Mouse (Mus musculus) MEL (cell line): ENCODE results near the gene Nsrp1. TPM values are rescaled to one million over a fixed set of nuclear protein-coding genes. Genes with fewer than 3 reads are reported as not detected.

ENCODE experiments used
- DNase-seq: peaks from one replicate; pipeline ENCODE4 v3.0.0; 2011; ENCODE audit warnings: low read depth, low spot score
- H3K27ac ChIP-seq: 2 replicates; pipeline ENCODE4 v1.5.1; 2012; ENCODE audit warnings: low read depth, mild to moderate bottlenecking, control low read depth, low read length, moderate library complexity; ENCODE audit not compliant: control insufficient read depth
- H3K27me3 ChIP-seq, 2 experiments: fragments of 150-350 bp in 1 of 2; sonication (generic) in 1 of 2; 2 replicates each; pipeline ENCODE4 v1.6.1; 2012; ENCODE audit warnings: low read length in 2 of 2, mild to moderate bottlenecking in 2 of 2, improper control_type of control experiment in 1 of 2, moderate library complexity in 1 of 2; ENCODE audit not compliant: insufficient read depth in 2 of 2, control insufficient read depth in 1 of 2
- H3K36me3 ChIP-seq, 2 experiments: 2 replicates each; pipeline ENCODE4 v1.6.1; 2012 to 2014; ENCODE audit warnings: low read length in 2 of 2, improper control_type of control experiment in 1 of 2, inconsistent platforms in 1 of 2, mild to moderate bottlenecking in 1 of 2; ENCODE audit not compliant: insufficient read depth in 2 of 2, control insufficient read depth in 1 of 2
- H3K4me1 ChIP-seq, 2 experiments: fragments of 150-350 bp in 1 of 2; sonication (generic) in 1 of 2; 2 replicates each; pipeline ENCODE4 v1.6.1; 2012; ENCODE audit warnings: low read length in 2 of 2, improper control_type of control experiment in 1 of 2, mild to moderate bottlenecking in 1 of 2; ENCODE audit not compliant: insufficient read depth in 2 of 2, control insufficient read depth in 1 of 2
- H3K4me3 ChIP-seq, 2 experiments: fragments of 150-350 bp in 1 of 2; sonication (generic) in 1 of 2; 2 replicates each; pipeline ENCODE4 v1.5.1; 2012; ENCODE audit warnings: low read depth in 2 of 2, low read length in 2 of 2, mild to moderate bottlenecking in 2 of 2, moderate library complexity in 2 of 2, control low read depth in 1 of 2, improper control_type of control experiment in 1 of 2; ENCODE audit not compliant: control insufficient read depth in 1 of 2, insufficient read depth in 1 of 2
- H3K79me2 ChIP-seq: 2 replicates; pipeline ENCODE4 v1.6.1; 2012; ENCODE audit warnings: mild to moderate bottlenecking, low read length, moderate library complexity; ENCODE audit not compliant: control insufficient read depth, poor library complexity, insufficient read depth
- H3K9ac ChIP-seq: 2 replicates; pipeline ENCODE4 v1.6.1; 2012; ENCODE audit warnings: low read depth, mild to moderate bottlenecking, control low read depth, low read length, moderate library complexity; ENCODE audit not compliant: control insufficient read depth, poor library complexity, severe bottlenecking
- H3K9me3 ChIP-seq: fragments of 150-350 bp; sonication (generic); replicated peaks from 2 replicates; pipeline ENCODE4 v1.6.1; 2012; ENCODE audit warnings: mild to moderate bottlenecking, low read length, improper control_type of control experiment, moderate library complexity; ENCODE audit not compliant: insufficient read depth
- BHLHE40 ChIP-seq: IDR thresholded peaks from 2 replicates; pipeline ENCODE4 v1.6.1; 2012; ENCODE audit warnings: low read depth, mild to moderate bottlenecking, inconsistent platforms, low read length, improper control_type of control experiment, borderline replicate concordance
- E2F4 ChIP-seq: IDR thresholded peaks from 2 replicates; pipeline ENCODE4 v1.6.1; 2011; ENCODE audit warnings: low read depth, low read length, improper control_type of control experiment, borderline replicate concordance
- ETS1 ChIP-seq: IDR thresholded peaks from 2 replicates; pipeline ENCODE4 v1.6.1; 2012; ENCODE audit warnings: low read depth, mild to moderate bottlenecking, inconsistent platforms, low read length, improper control_type of control experiment, moderate library complexity
- GABPA ChIP-seq: IDR thresholded peaks from 2 replicates; pipeline ENCODE4 v1.6.1; 2012; ENCODE audit warnings: low read depth, mild to moderate bottlenecking, inconsistent platforms, low read length, improper control_type of control experiment, moderate library complexity
- HCFC1 ChIP-seq: IDR thresholded peaks from 2 replicates; pipeline ENCODE4 v1.6.1; 2012; ENCODE audit warnings: low read depth, mild to moderate bottlenecking, inconsistent platforms, low read length, improper control_type of control experiment, moderate library complexity
- MAFK ChIP-seq: IDR thresholded peaks from 2 replicates; pipeline ENCODE4 v1.6.1; 2011; ENCODE audit warnings: low read depth, mild to moderate bottlenecking, low read length, improper control_type of control experiment, borderline replicate concordance
- MAX ChIP-seq: IDR thresholded peaks from 2 replicates; pipeline ENCODE4 v1.6.1; 2011; ENCODE audit warnings: low read length, improper control_type of control experiment
- MXI1 ChIP-seq: IDR thresholded peaks from 2 replicates; pipeline ENCODE4 v1.6.1; 2011; ENCODE audit warnings: mild to moderate bottlenecking, low read depth, low read length, improper control_type of control experiment
- MYB ChIP-seq: IDR thresholded peaks from 2 replicates; pipeline ENCODE4 v1.6.1; 2011; ENCODE audit warnings: mild to moderate bottlenecking, low read depth, low read length, improper control_type of control experiment
- NRF1 ChIP-seq: IDR thresholded peaks from 2 replicates; pipeline ENCODE4 v1.6.1; 2014; ENCODE audit warnings: low read depth, mild to moderate bottlenecking, inconsistent platforms, low read length, improper control_type of control experiment, moderate library complexity; ENCODE audit not compliant: poor library complexity, insufficient read depth, severe bottlenecking
- POLR2AphosphoS2 ChIP-seq: IDR thresholded peaks from 2 replicates; pipeline ENCODE4 v1.6.1; 2011; ENCODE audit warnings: low read length, improper control_type of control experiment
- RCOR1 ChIP-seq: IDR thresholded peaks from 2 replicates; pipeline ENCODE4 v1.6.1; 2012; ENCODE audit warnings: low read depth, mild to moderate bottlenecking, inconsistent platforms, low read length, improper control_type of control experiment
- SIN3A ChIP-seq: IDR thresholded peaks from 2 replicates; pipeline ENCODE4 v1.6.1; 2012; ENCODE audit warnings: low read length, improper control_type of control experiment, inconsistent platforms
- TAL1 ChIP-seq: IDR thresholded peaks from 2 replicates; pipeline ENCODE4 v1.6.1; 2012; ENCODE audit warnings: mild to moderate bottlenecking, inconsistent platforms, low read length, moderate library complexity, mixed read lengths
- TCF12 ChIP-seq: IDR thresholded peaks from 2 replicates; pipeline ENCODE4 v1.6.1; 2014; ENCODE audit warnings: low read depth, mild to moderate bottlenecking, inconsistent platforms, low read length, improper control_type of control experiment, moderate library complexity
- ZKSCAN1 ChIP-seq: IDR thresholded peaks from 2 replicates; pipeline ENCODE4 v1.6.1; 2012; ENCODE audit warnings: low read depth, mild to moderate bottlenecking, inconsistent platforms, low read length, improper control_type of control experiment, moderate library complexity
- ZMIZ1 ChIP-seq: IDR thresholded peaks from 2 replicates; pipeline ENCODE4 v1.6.1; 2012; ENCODE audit warnings: low read depth, mild to moderate bottlenecking, inconsistent platforms, low read length, improper control_type of control experiment, moderate library complexity
- polyA plus RNA-seq, 2 experiments: library from polyadenylated mRNA; stranded (reverse) in 1 of 2; unstranded in 1 of 2; fragments of >175 nt in 1 of 2; fragments of >200 nt in 1 of 2; gene quantifications; 2 replicates each; pipeline versions ENCODE4 v1.2.1 to v1.2.4; 2012; ENCODE audit warnings: low replicate concordance in 2 of 2, low read depth in 1 of 2; ENCODE audit not compliant: insufficient read length in 2 of 2, insufficient read depth in 1 of 2, missing spikeins in 1 of 2
- total RNA-seq: library from RNA; depleted of rRNA; stranded (reverse); fragments of 300-350 nt; gene quantifications from 2 replicates; pipeline ENCODE4 v1.2.3, GENCODE M21; 2012

The Nsrp1 gene
- total and polyA plus RNA-seq, 3 experiments = 21.0 to 140 (median 21.6) TPM

GRCm38 (mm10) chr11:77010762-77011475 lies 67.3 kb downstream of the Nsrp1 start:
- no peak for TF ChIP-seq MAFK
- TF ChIP-seq ZMIZ1 = no peak
- Histone ChIP-seq H3K9ac (no peak overlapping the region), H3K27ac (no peak overlapping the region), H3K4me3 (no peak overlapping the region), H3K36me3 (no peaks in the 10 kb centered on the region), H3K9me3 (no peaks in the 10 kb centered on the region), H3K27me3 (peaks cover 14 to 17% of the 10 kb centered on the region in 2 experiments), H3K4me1 (no peaks in the 10 kb centered on the region), H3K79me2 (no peaks in the 10 kb centered on the region)
- DNase-seq = no peak

- Histone ChIP-seq H3K9ac (no peak overlapping the region), H3K27me3 (peaks cover 14 to 19% of the 10 kb centered on the region in 2 experiments), H3K36me3 (no peaks in the 10 kb centered on the region), H3K4me3 (no peak overlapping the region), H3K9me3 (no peaks in the 10 kb centered on the region), H3K4me1 (no peaks in the 10 kb centered on the region), H3K79me2 (no peaks in the 10 kb centered on the region), H3K27ac (no peak overlapping the region)
- no peak for DNase-seq
- TF ChIP-seq MXI1 = no peak
- no peak for TF ChIP-seq GABPA
- no peak for TF ChIP-seq TAL1
- no peak for TF ChIP-seq NRF1
- TF ChIP-seq RCOR1 = no peak
- no peak for TF ChIP-seq E2F4
- TF ChIP-seq MAX = no peak
- no peak for TF ChIP-seq TCF12
- no peak for TF ChIP-seq ETS1
Observed at GRCm38 (mm10) chr11:77009069-77010025, 68.9 kb downstream of the Nsrp1 start.

- TF ChIP-seq NRF1 = no peak
- no peak for TF ChIP-seq TCF12
- TF ChIP-seq MYB = no peak
- no peak for TF ChIP-seq ZKSCAN1
- no peak for TF ChIP-seq TAL1
- no peak for TF ChIP-seq SIN3A
- no peak for TF ChIP-seq BHLHE40
- no peak for TF ChIP-seq POLR2AphosphoS2
- TF ChIP-seq MXI1 = no peak
- TF ChIP-seq MAX = no peak
- TF ChIP-seq HCFC1 = no peak
- TF ChIP-seq E2F4 = no peak
- DNase-seq = no peak
- Histone ChIP-seq H3K36me3 (no peaks in the 10 kb centered on the region), H3K4me3 (no peak overlapping the region), H3K27ac (no peak overlapping the region), H3K9ac (no peak overlapping the region), H3K9me3 (no peaks in the 10 kb centered on the region), H3K4me1 (0 out of 4 replicates have a peak, but pooled peaks cover 0 to 2% of the 10 kb centered on the region in 2 experiments), H3K27me3 (peaks cover 10 to 17% of the 10 kb centered on the region in 2 experiments), H3K79me2 (no peaks in the 10 kb centered on the region)
Observed at GRCm38 (mm10) chr11:77006616-77007015, 71.6 kb downstream of the Nsrp1 start.
